Mouse (Mus musculus) right cerebral cortex, adult 18-20 months (tissue): ENCODE data around the gene Sypl2.
"Not testable (repeated sequence)": the region's sequence is repeated elsewhere in the genome, so short reads cannot be mapped to it uniquely, and the experiment has no call there.

Experiments
- DNase-seq: peaks from one replicate; pipeline ENCODE4 v3.0.0; 2022; ENCODE audit warnings: mixed read lengths

Gene Sypl2

DNA sequence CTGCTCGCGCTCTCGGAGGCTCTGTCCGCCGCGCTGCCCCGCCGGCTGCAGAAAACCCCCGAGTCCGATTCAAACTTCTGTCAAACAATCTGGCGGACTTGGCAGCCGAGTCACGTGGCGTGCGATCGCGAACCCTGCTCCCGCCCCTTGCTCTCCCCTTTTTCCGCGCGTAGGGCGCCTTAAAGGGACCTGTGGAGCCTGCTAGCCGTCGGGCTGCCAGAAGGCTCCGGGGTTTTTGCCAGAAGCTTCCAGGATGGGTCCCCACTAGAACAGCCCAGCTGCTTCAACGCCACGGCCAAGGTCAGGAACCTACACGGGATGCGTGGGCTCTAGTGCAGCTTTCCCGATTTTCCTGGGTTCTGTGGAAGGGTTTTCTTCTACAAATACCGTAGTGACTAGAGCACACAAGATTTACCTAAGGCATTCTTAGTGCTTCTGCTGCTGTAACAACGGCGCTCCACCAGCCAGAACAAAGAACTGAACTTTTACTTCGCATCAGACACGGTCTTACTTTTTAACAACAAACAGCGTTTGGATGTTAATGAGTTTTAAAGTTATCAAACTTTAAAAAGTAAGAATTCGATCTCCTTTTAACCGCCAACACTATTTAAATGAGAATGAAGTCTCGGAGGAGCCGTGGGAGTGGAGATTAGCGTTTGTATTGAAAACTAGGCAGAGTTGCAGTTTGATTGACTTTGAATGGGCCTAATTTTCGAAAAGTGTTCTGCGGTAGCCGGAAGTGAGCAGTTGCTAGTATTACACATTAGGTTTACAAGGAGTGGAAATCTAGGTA, at the start of gene Sypl2:
Gene Sypl2, minus strand, starts transcription at position 91 of the 793 bp plus-strand sequence.
- no peak for DNase-seq

DNA sequence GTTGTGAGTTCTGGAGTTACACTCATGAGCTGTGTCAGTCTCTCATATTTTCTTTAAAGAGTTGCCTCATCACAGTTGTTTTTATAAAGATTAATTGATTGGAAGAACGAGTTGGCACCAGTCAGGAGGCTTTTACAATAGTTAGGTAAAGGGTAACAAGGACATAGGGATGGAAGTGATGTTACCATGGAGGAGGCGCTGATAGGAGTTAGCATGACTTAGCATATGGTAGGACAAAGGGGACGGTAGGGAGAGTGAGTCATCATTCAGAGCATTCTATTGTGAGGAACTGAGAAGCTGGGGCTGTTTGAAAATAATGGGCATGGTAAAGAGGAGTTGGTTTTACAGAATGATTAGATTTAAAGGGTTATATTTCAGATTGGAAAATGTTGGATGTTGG, 32.9 kb upstream of the Sypl2 start:
- no peak for DNase-seq

DNA sequence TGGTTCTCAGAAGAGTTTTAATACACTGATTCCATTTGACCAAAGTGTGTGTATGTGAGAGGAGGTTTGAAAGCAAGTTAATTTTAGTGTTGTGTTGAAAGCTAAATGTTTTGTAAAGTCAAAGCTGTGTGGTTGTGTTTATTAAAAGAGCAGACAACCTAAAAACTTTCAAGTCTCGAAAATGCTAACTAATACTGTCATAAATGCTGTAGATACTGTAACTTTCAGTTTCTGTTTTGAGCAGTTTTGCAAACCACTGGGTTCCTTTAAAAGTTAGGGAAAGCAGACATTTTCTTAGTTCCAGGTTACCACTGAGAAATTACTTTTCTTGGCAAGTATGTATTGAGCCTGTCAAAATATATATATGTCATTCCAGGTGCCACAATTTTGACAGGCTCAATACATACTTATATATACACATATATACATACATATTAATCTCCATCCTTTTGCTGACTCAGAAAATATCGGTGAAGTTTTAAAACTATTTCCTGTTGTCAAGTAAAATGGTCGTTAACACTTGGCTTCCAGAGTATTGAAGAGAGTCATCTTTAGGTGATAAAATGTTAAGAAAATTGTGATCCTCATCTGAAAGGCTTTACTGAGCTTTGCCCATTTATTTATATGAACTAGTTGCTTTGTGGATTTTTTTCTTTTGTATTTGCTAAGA, 31.5 kb upstream of the Sypl2 start:
- DNase-seq: no peak

DNA sequence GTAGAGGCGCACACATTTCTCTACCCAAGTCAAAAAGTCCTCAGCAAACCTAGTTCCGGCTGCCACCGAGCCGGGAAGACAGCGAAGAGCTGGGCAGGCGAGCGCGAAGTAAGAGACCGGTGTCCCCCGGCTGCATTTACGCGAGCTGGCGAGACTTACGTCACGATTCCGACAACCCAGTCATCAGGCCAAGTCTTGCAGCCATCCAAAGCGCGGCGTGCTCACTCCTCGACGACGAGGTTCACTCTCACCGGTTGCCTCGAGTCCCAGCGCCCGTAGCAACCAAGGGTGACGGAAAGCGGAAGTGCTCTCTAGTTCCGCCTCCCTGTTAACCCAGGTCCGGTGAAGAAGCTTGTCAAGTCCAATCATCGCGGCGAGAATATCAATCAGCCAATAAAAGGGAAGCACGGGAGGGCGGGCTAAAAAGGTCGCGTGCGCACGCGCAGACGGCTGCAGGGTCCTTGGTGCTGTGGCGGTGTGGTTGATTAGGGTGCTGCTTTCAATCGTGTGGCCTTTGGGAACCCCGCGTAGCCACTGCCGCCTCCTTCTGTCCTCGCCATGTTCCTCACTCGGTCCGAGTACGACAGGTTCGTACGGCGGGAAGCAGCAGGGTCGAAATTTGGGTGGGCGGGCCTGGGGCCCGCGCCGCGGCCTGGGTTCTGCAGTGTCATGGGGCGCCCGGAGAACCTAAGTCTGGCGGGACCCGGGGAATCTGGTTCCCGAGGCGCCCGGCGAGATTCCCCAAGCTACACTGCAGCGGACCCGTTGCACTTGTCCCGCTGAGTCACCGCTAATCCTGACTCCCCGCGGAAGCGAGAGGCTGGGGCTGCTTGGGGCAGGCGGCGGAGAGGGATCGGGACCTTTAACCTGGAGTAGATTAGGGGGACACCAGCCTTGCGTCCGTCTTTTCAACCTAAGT, 30.5 kb upstream of the Sypl2 start, which contains the start of gene Psma5:
Gene Psma5, plus strand, starts transcription at position 208 of the 919 bp plus-strand sequence.
- peak; percentile 96 for DNase-seq

DNA sequence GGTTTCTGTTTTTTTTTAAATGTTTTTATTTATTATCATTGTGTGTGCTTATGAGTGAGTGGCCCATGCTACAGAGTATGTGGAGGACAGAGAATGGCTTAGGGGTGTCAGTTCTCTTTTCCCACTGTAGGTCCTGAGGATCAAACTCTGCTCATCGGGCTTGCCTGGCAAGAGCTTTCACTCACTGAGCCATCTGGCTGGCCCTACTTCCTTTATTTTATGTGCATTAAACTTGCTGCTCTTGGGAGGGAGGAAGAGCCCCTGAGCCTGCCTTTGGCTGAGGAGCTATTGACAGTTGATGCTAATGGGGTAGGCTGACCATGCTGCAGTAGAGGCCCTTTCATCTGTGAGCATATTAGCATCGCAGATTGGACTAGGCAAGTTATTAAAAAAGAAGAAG, 20.4 kb upstream of the Sypl2 start:
- DNase-seq: no peak

DNA sequence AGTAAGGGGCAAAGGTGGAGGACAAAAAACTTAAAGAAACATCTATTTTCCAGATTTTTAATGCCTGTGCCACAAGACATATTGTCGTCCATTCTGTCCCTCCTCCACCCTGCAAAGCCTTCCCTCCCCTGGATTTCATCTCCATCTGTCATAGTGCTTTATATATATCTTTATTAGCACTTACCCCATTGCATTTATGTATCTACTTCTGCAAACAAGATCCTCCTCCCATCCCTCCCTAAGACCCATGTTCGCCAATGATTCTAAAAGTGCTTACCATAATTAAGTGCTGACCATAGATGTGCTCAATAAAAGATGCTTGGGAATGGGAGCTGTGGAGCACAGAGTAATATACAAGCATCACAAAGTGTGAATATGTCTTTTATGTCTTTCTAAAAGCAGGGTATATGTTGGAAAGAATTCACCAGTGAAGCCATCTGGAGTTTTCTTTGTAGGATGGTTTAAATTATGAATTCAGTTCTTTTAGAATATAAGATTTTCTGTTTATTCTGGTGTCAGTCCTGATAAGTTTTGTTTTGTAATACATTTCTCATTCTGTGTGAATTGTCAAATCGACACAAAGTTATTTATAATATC, 14.9 kb upstream of the Sypl2 start:
- no peak for DNase-seq

DNA sequence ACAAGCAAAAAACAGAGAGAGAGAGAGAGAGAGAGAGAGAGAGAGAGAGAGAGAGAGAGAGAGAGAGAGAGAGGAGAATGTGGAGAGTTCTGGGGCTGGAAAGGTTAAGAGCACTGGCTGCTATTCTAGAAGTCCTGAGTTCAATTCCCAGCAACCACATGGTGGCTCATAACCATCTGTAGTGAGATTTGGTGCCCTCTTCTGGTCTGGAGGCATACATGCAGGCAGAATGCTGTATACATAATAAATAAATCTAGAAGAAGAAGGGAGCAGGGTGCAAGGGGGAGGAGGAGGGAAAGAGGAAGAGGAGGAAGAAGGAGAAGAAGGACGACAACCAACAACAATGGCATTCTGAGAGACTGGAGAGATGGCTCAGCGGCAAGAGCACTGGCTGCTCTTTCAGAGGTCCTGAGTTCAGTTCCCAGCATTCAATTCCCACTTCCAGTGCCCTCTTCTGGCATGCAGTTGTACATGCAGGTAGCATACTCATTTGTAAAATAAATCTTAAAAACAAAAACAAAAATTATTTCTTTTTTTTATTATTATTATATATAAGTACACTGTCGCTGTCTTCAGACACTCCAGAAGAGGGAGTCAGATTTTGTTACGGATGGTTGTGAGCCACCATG, 11.1 kb upstream of the Sypl2 start:
- not testable (repeated sequence) for DNase-seq

DNA sequence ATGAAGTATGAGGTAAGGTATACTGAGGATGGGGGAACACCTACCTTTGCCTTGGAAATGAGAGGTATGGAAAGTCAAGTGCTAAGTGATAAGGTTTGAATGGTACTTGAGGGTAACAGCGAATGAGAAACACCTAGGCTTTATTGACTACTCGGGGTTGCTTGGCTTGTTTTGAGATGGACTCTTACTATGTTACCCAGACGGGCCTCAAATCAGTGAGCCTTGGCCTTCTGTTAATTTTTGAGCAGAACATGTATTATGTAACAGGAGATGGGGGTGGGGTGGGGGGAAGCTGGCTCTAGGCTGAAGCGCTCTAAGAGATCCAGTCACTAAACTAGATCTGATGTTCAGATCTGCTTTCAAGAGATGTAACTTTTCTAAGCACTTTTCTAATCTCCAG, 5.2 kb upstream of the Sypl2 start:
- DNase-seq: no peak

DNA sequence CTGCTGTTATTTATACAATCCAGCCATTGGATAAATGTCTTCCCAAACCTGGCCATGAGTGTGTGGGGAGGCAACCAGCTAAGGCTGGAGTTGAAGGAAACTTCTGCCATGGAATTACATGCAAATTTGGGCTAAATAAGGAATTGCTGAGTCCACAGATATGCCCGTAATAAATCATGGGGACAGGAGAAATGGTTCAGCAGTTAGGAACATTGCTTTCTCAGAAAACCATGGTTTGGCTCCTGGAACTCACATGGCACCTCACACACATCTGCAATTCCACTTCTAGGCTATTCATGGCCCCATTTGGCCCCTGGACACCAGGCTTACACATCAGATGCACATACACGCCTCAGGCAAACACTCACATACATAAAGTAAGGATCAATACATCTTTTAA, 1.1 kb upstream of the Sypl2 start:
- DNase-seq: no peak

DNA sequence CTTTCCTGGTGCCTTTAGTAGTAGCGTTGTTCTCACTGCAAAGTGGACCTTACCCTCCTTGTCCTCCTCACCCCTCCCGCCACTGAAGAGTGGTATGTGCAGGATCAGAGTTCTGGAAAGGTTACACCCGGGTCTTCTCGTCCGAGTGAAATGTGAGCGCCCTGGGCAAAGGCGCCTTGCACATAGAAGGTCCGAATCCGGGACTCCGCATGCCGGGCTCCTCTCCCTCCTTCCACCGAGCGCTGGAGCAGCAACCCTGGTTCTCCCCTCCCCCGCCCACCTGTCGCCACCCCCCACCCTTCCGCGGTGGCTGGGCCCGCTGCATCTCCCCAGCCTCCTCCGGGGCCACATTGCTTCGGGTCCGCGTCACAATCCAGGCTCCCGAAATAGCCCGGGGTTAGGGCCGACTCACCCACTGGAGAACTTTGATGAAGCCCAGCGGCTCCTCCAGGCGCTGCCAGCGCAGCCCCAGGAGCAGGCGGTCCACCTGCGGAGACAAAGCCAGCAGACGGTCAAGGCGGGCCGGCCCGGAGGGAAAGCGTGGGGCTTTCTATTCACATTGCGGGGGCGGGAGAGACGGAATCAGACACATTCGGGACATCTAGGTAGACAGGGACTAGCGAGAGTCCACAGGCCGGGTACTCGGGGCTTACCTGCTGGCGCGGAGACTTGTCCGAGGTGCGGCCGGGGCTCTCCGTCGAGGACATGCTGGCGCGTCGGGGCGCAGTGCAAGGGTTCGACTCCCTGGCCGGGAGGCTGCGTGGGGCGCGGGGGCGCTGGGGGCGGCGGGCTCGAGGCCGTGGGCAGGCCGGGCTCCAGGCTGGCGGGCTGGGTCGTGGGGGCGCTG, 514 bp downstream of the Sypl2 start:
- no peak for DNase-seq

DNA sequence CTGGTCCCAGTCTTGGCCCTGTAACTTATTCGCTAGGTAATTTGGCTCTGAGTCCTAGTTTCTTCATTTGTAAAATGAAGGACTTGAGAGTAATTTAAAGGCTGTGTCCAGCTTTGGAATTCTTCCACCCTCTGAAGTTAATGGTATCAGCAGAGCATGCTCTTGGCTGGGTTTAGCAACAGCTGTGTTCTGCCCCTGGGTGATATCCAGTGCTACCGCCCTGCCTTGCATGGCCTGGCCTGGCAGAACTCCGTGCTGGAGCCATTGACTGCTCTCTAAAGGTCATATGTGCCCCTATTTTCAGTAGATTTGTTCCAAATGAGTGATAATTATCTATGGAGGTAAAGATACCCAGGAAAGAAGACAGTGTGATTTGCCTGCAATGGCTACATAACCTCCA, 5.8 kb downstream of the Sypl2 start:
- DNase-seq: no peak

DNA sequence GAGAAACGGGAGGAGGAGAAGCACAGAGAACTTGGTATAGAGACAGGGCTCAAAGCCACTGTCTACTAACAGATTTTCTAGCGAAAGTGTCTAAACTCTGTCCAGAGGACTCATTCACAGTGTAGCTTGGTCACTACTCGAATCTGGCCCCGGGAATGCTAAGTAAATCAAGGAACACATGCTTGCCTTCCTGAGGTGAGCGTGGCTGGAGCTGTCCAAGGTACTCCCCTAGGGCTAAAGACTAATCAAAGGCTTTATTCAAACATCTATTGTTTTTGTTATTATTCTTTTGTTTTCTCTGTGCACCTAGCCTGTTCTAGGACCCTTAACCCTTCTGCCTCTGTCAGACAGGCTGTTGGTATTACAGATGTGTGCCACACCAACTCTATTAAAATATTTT, 11.7 kb downstream of the Sypl2 start:
- no peak for DNase-seq

DNA sequence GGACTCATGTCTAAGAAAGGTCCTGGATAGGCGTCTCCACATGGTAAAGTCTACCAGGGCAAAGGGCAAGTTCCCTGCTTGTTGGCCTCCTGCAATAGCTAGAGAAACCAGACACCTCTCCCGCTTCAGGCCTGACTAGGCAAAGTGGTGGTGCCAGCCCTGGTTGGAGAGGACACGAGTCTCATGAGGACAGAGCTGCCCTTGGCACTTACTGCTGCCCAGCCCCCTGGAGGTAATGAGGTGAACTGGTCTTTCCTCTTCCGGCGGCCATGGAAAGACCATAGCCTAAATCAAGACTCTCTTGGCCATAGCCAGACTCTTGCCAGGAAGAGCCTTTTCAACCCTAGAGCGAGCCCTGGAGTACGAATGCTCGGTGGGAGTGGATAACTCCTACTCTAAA, 14.0 kb downstream of the Sypl2 start:
- no peak for DNase-seq

DNA sequence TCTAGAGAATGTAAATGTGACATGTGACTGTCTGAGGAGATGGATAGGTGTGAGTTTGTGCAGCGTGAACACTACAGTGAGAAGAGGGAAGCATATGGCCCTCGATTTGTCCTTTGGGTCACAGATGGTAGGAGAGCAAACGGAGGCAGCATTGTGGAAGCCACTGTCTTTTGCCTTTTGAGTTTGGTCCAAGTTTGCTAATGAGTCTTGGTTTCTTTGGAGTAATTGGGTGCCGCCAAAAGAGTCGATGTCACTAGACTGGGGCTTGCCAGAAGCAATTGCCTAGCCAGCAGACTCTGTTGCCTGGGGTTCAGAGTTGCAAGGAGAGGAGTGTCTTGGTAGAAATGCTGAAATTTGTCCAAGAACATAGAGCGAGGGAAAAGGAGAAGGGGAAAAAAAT, 14.6 kb downstream of the Sypl2 start:
- DNase-seq: no peak

DNA sequence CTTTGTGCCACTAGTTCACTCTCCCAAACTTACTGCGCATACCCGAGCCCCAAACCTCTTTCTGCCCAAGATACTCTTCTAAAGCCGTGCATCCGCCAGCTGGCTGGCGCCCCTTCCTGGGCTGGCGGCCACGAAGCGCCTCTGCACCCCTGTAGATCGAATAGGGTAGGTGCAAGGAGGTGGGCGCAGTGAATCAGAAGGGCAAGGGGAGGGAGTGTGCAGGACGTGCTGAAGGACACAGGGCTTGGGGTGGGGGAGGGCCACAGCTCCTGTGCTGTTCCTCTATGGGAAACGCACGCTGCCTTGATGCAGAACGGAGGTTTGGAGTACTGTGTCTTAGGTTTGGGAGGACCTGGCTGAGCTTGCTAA, 15.7 kb downstream of the Sypl2 start, which contains the start of gene Atxn7l2:
Gene Atxn7l2, minus strand, starts transcription at position 164 of the 369 bp plus-strand sequence.
- DNase-seq: peak; percentile 85

DNA sequence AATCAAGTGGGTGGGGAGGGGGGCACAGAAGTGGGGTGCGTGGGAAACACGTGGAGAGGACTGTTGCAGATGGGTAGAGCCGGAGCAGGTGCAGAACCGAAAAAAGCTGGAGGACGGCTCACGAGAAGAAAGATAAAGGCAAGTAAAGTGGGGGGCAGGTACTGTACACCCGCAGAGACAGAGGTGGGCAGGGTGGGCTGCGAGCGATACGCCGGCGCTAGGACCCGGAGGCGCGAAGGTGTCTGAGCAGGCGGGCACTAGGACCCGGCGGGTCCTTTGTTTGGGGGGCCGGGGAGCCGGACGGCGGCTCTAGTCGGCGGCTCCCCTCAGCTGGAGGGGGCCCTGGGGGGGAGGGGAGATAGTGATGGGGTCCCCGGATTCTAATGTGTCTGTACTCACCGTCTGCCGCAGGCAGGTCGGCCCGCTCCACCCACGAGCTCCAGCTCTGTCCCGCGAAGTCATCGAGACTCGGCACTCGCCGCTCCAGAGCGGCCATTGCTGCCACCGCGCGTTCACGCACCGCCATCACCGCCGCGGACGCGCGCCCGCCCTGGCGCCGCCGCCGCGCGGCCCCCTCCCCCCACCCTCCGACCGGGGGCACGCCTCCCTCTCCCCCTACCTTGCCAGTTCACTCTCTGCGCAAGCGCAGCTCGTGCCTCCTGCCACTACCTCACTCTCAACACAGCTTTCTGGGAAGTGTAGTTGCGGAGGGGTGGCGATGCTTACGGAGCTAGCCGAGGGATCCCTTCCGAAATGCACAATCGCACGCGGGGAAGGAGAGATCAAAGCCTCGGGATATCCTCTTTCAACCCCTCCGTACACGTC, 16.3 kb downstream of the Sypl2 start:
- peak; percentile 96 for DNase-seq

DNA sequence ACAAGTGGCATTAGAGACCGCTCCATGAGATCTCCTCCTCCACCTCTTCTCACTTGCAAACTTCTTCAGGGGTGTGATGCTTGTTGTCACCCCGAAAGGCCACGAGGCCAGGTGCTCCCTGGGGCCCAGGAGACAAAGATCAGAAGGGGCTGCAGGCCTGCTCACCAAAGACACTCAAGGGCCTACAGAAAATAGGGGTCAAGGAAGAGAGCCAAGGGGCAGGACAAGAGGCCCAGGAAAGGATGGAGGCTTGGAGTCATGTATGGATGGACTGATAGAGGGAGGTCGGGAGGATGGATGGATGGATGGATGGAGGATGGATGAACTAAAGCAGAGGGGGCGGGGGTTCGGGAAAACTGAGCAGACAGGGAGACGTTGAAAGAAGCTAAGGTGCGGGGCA, 16.9 kb downstream of the Sypl2 start:
- no peak for DNase-seq

DNA sequence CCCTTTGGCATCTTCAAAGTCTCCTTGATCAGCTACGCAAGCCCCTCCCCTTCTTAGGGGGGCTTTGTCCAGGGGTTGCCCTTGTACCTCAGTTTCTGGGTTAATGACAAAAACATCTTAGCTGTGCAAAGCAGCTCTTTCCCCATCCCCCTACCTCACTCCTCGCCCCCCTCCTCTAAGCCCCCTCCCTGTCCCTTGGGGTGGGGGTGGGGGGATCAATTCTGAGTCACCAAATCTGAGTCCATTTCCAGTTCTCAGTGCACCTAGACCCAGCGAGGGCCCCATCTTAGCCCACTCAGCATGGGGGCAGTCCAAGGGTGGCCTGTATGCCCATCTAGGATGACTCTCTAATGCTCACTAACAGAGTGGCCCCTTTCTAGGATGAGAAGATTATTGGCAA, 17.4 kb downstream of the Sypl2 start:
- DNase-seq: no peak

DNA sequence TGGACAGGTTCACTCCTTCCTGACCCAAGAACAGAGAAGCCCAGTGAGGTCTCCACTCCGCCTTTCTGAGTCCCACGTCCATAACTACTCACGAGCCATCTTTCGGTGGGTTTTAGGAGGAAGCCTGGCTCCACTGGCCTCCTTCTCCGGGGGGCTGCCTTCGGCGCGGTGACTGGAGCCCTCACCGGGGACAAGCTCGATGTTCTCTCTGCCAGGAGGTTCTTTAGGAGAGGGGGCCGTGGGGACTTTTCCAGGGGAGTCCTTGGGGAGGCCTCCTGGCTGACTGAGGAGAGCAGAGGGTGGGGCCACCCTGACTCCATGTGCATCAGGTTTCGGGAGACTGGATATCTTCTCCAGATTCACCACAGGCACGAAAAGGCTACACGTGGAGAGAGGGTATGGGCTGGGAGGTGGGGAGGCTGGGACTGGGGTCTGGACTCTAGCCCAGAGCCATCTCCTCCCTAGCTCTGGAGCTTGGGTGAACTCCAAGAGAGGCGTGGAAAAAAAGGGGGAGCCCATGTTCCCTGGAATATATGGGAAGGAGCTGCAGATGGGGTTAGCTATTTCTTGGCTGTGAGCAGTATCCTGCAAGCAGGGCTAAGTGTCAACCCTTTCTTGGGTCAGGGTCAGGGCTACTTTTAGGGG, 19.6 kb downstream of the Sypl2 start:
- no peak for DNase-seq

DNA sequence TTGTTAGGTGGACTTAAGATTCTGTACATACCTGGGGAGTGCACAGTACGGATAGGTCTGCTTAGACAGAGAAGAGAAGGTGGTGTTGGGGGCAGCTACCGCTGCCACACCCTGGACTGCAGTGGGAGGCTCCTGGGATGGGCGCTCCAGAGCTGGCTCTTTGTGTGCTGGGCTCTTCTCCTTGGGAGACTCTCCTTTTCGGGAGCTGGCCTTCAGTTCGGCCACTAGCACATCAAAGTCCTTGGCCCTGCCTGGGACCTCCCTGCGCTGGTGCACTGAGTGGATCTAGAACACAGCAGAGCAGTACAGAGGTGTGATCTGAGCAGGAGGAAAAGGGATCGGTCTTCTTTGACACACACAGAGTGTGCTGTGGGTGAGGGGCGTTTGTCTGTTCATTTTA, 20.8 kb downstream of the Sypl2 start:
- no peak for DNase-seq
